ENCODE assay signal across 10 mouse cellular contexts in genomic region chr4:57279229-57279628, GRCm38 (mm10). TPM values are rescaled to one million over a fixed set of nuclear protein-coding genes. Genes with fewer than 3 reads are reported as not detected.
DNase-seq lines count a peak whose midpoint lies in the region.
"Had no signal": no experiment of that assay in that cellular context is flagged by ENCODE, and none has a peak within 500 bp of the region (broad histone marks: within the 10 kb centered on the region; RNA-seq: fewer than 3 reads in every experiment).

No protein-coding gene starts in this region.

- intact Hi-C loops in heart, postnatal 10 days (cut with DNase I): no loop called here
- intact Hi-C loops in left cerebral cortex, postnatal 36 days (cut with DNase I): loop anchor here (5.0 kb wide), 2 partner anchors 212 to 262 kb away; no protein-coding TSS in a partner anchor

- DNase-seq in thymus, postnatal 14 days: peak; percentile 9
- DNase-seq in thymus, postnatal 25 days: no peak
- peak; percentile 60 to 61 for DNase-seq in heart, postnatal 10 days
- peak; percentile 62 to 71 for DNase-seq in kidney, postnatal 4 days
- DNase-seq in urinary bladder, postnatal 36 days (ENCODE audit: low spot score in 2 of 2): peak; percentile 56 to 70
- DNase-seq in retina, postnatal 1 day: no peak
- no peak for DNase-seq in left cerebral cortex, postnatal 36 days (ENCODE audit: low spot score in 2 of 2)
- no peak for DNase-seq in spleen, postnatal 10 days (ENCODE audit: low spot score in 2 of 2)
- DNase-seq: gastrocnemius, postnatal 10 days; thymus, postnatal 36 days had no signal

RNA-seq across cellular contexts. Expression of gene Ptpn3, which starts 22.4 kb away (rescaled TPM):
- total RNA-seq in heart, postnatal 10 days (2021): 10 to 100 TPM; 25.2 to 26.1 TPM
- 10 to 100 TPM; 61.6 to 63.8 TPM for total RNA-seq in left cerebral cortex, postnatal 36 days (2021)

Comparison
In these comparisons a context has a peak if more than half of its experiments do, and no peak if none do; other contexts are left out.
1. DNase-seq: peak in thymus, postnatal 14 days (single experiment), heart, postnatal 10 days (2 of 2), kidney, postnatal 4 days (2 of 2) and urinary bladder, postnatal 36 days (2 of 2); none in thymus, postnatal 25 days (single experiment), retina, postnatal 1 day (single experiment), left cerebral cortex, postnatal 36 days (0 of 2) and spleen, postnatal 10 days (0 of 2).